Mouse (Mus musculus): ENCODE measurements at regions not wholly inside any gene's neighbourhood (a gene's known extent, or its start where the extent isn't known, plus 50 kb on each side); places are given as distances from the start of the nearest gene placed in this dataset.

DNA sequence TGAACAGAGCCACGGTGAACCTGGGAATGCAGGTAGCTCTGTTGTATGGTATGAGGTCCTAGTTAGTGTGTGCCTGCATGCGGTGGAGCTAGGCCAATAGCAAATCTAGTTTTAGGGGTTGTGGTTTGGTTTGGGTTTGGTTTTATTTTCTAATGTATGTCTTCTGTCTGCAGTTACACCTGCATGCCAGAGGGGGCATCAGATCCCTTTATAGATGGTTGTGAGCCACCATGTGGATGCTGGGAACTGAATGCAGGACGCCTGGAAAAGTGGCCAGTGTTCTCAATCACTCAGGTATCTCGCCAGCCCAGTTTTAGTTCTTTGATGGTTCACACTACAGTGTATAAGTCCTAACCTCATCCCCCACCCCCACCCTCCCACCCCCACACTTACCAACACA is 194.6 kb upstream of the Msx2 start:
- H3K4me3 ChIP-seq (ENCODE audit: control insufficient read depth in 1 of 2, insufficient read depth in 1 of 2, low read depth in 2 of 2, low read length in 2 of 2): no peak overlapping the region
- no peaks in the 10 kb centered on the region for H3K36me3 ChIP-seq (ENCODE audit: control insufficient read depth in 1 of 2, insufficient read depth in 2 of 2, low read length in 2 of 2)
- no peak for TF ChIP-seq SMC3 (IDR thresholded peaks at IDR 0.05; ENCODE audit: low read depth, low read length)
- H3K4me1 ChIP-seq (ENCODE audit: control insufficient read depth in 1 of 2, insufficient read depth in 2 of 2, low read length in 2 of 2): no peaks in the 10 kb centered on the region
- H3K79me2 ChIP-seq (ENCODE audit: control insufficient read depth, insufficient read depth, low read length, poor library complexity): no peaks in the 10 kb centered on the region
- DNase-seq (ENCODE audit: low read depth, low spot score): no peak
- no peak overlapping the region for H3K9ac ChIP-seq (ENCODE audit: control insufficient read depth, low read depth, low read length, poor library complexity, severe bottlenecking)
- H3K9me3 ChIP-seq (replicated peaks; ENCODE audit: insufficient read depth, low read length): no peaks in the 10 kb centered on the region
- H3K27me3 ChIP-seq (ENCODE audit: control insufficient read depth in 1 of 2, insufficient read depth in 2 of 2, low read length in 2 of 2): no peaks in the 10 kb centered on the region
- H3K27ac ChIP-seq (ENCODE audit: control insufficient read depth, low read depth, low read length): no peak overlapping the region

DNA sequence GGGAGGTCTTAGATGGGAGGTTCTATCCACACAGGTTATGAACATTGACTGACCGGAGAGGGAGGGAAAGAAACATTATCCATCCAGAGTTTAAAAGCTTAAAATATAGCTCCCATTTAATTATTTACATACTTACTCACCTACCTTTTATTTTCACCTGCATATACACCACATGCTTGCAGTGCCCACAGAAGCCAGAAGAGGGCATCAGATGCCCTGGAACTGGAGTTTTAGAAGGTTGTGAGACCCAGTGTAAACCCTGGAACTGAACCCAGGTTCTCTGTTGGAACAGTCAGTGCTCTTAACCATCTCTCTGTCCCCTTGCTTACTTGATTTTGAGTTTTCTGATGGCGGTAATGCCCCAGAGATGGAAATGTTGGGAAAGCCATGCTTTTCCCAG is 192.7 kb upstream of the Msx2 start:
- H3K27me3 ChIP-seq (ENCODE audit: control insufficient read depth in 1 of 2, insufficient read depth in 2 of 2, low read length in 2 of 2): no peaks in the 10 kb centered on the region
- no peak overlapping the region for H3K4me3 ChIP-seq (ENCODE audit: control insufficient read depth in 1 of 2, insufficient read depth in 1 of 2, low read depth in 2 of 2, low read length in 2 of 2)
- H3K4me1 ChIP-seq (ENCODE audit: control insufficient read depth in 1 of 2, insufficient read depth in 2 of 2, low read length in 2 of 2): no peaks in the 10 kb centered on the region
- no peaks in the 10 kb centered on the region for H3K9me3 ChIP-seq (replicated peaks; ENCODE audit: insufficient read depth, low read length)
- H3K79me2 ChIP-seq (ENCODE audit: control insufficient read depth, insufficient read depth, low read length, poor library complexity): no peaks in the 10 kb centered on the region
- no peaks in the 10 kb centered on the region for H3K36me3 ChIP-seq (ENCODE audit: control insufficient read depth in 1 of 2, insufficient read depth in 2 of 2, low read length in 2 of 2)
- TF ChIP-seq ZNF384 (IDR thresholded peaks at IDR 0.05; ENCODE audit: low read depth, low read length) (no peak), EP300 (IDR thresholded peaks at IDR 0.05; ENCODE audit: low read depth in 1 of 2, low read length in 2 of 2) (no peak), CTCF (IDR thresholded peaks at IDR 0.05 in 2 of 3, conservative IDR thresholded peaks at IDR 0.05 in 1 of 3; ENCODE audit: control insufficient read depth in 1 of 3, insufficient read depth in 1 of 3, low read depth in 2 of 3, low read length in 3 of 3, poor library complexity in 1 of 3, severe bottlenecking in 1 of 3) (peak; percentile 4 to 29 (median 28); a peak in 3 of 6 replicates), SMC3 (IDR thresholded peaks at IDR 0.05; ENCODE audit: low read depth, low read length) (0 out of 2 replicates have a peak, but pooled peaks have one; percentile 4)
- no peak overlapping the region for H3K9ac ChIP-seq (ENCODE audit: control insufficient read depth, low read depth, low read length, poor library complexity, severe bottlenecking)
- H3K27ac ChIP-seq (ENCODE audit: control insufficient read depth, low read depth, low read length): no peak overlapping the region
- DNase-seq (ENCODE audit: low read depth, low spot score): peak; percentile 2

DNA sequence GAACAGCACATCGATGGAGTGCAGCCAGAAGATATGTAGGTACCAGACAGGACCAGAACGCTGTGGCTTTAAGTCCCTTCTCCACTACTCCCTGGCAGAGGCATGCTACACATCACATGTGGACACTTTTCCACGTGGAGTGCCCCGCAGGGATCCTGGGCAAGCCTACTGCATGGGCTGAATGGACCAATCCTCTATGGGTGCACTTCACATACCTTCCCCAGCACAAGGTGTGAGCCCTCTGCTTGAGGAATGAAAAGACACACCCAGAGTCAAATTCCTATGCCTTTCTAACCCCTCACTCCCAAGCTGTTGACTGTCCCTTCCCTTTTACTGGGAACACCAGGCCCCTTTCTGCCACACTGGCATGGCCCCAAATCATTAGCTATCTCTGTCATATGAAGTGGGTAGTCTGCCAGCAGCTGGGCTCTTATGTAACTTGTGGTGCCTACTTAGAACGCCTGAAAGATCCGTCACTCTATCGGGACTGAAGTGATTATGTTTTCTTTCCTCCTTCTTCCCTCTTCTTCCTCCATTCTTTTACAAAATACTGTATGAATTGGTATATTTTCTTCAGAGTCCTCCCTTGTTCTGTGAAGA is 191.9 kb upstream of the Msx2 start:
- Histone ChIP-seq H3K27me3 (ENCODE audit: control insufficient read depth in 1 of 2, insufficient read depth in 2 of 2, low read length in 2 of 2) (no peaks in the 10 kb centered on the region), H3K9ac (ENCODE audit: control insufficient read depth, low read depth, low read length, poor library complexity, severe bottlenecking) (no peak overlapping the region), H3K4me1 (ENCODE audit: control insufficient read depth in 1 of 2, insufficient read depth in 2 of 2, low read length in 2 of 2) (no peaks in the 10 kb centered on the region), H3K36me3 (ENCODE audit: control insufficient read depth in 1 of 2, insufficient read depth in 2 of 2, low read length in 2 of 2) (no peaks in the 10 kb centered on the region), H3K9me3 (replicated peaks; ENCODE audit: insufficient read depth, low read length) (no peaks in the 10 kb centered on the region), H3K79me2 (ENCODE audit: control insufficient read depth, insufficient read depth, low read length, poor library complexity) (no peaks in the 10 kb centered on the region), H3K4me3 (ENCODE audit: control insufficient read depth in 1 of 2, insufficient read depth in 1 of 2, low read depth in 2 of 2, low read length in 2 of 2) (no peak overlapping the region), H3K27ac (ENCODE audit: control insufficient read depth, low read depth, low read length) (no peak overlapping the region)
- DNase-seq (ENCODE audit: low read depth, low spot score): no peak
- no peak for TF ChIP-seq MYB (IDR thresholded peaks at IDR 0.05; ENCODE audit: low read depth, low read length)
- no peak for TF ChIP-seq RAD21 (IDR thresholded peaks at IDR 0.05; ENCODE audit: low read depth, low read length)
- no peak for TF ChIP-seq CTCF (IDR thresholded peaks at IDR 0.05 in 2 of 3, conservative IDR thresholded peaks at IDR 0.05 in 1 of 3; ENCODE audit: control insufficient read depth in 1 of 3, insufficient read depth in 1 of 3, low read depth in 2 of 3, low read length in 3 of 3, poor library complexity in 1 of 3, severe bottlenecking in 1 of 3)
- TF ChIP-seq E2F4 (IDR thresholded peaks at IDR 0.05; ENCODE audit: borderline replicate concordance, low read depth, low read length): no peak
- no peak for TF ChIP-seq POLR2AphosphoS5 (IDR thresholded peaks at IDR 0.05; ENCODE audit: borderline replicate concordance, low read depth, low read length)
